In genomic region chr1:65179634-65180249, GRCm38 (mm10) we compare ENCODE assay signal across 8 mouse cellular contexts. TPM values are rescaled to one million over a fixed set of nuclear protein-coding genes. Genes with fewer than 3 reads are reported as not detected.
A peak's percentile ranks its signal among the peaks of the same experiment; 100 is the strongest.
DNase-seq lines count a peak whose midpoint lies in the region; ATAC-seq and TF ChIP-seq lines count a peak whose summit lies in the region.

No protein-coding gene starts in this region.

- no peaks in the 10 kb centered on the region for H3K27me3 ChIP-seq in cerebellum, adult 2 months (ENCODE audit: control insufficient read depth, insufficient read depth, low read length)
- no peaks in the 10 kb centered on the region for H3K27me3 ChIP-seq in forebrain, embryonic 15.5 days
- no peaks in the 10 kb centered on the region for H3K27me3 ChIP-seq in limb, embryonic 10.5 days (ENCODE audit: low read depth, poor library complexity, severe bottlenecking)
- no peaks in the 10 kb centered on the region for H3K27me3 ChIP-seq in midbrain, embryonic 11.5 days (ENCODE audit: control insufficient read depth, insufficient read depth, low read length)

- H3K4me1 ChIP-seq in cerebellum, adult 2 months (ENCODE audit: control insufficient read depth, insufficient read depth, low read length), result no peaks in the 10 kb centered on the region
- peaks cover 35% of the 10 kb centered on the region for H3K4me1 ChIP-seq in forebrain, embryonic 15.5 days
- H3K4me1 ChIP-seq in limb, embryonic 10.5 days, result peaks cover 11% of the 10 kb centered on the region; the same call in 1 of the 2 replicates
- peaks cover 14% of the 10 kb centered on the region for H3K4me1 ChIP-seq in midbrain, embryonic 11.5 days (ENCODE audit: control insufficient read depth, insufficient read depth, low read length)

- DNase-seq in left cerebral cortex, adult 11 months (ENCODE audit: low spot score), result peak; percentile 59
- no peak for DNase-seq in left cerebral cortex, adult 8-10 months (ENCODE audit: low spot score in 2 of 2)
- DNase-seq in cerebellum, adult 2 months, result peak; percentile 29 to 68
- DNase-seq in hindlimb bud, embryonic 11.5 days (ENCODE audit: extremely low spot score, low read depth, low spot score), result peak; percentile 76
- DNase-seq in limb, embryonic 10.5 days (ENCODE audit: low spot score), result peak; percentile 44
- DNase-seq in midbrain, embryonic 11.5 days (ENCODE audit: low spot score, missing footprints), result peak; percentile 97
- peak; percentile 70 to 86 for DNase-seq in spleen, postnatal 4 days (ENCODE audit: low spot score in 2 of 2)

- H3K4me2 ChIP-seq in forebrain, embryonic 15.5 days (replicated peaks), result peak overlapping the region; percentile 71
- peak overlapping the region; percentile 54 for H3K4me2 ChIP-seq in midbrain, embryonic 11.5 days

- 1% methylated on average over 11 of the region's 11 CpGs for WGBS in cerebellum, adult 2 months
- WGBS in forebrain, embryonic 15.5 days, result 4% methylated on average over 11 of the region's 11 CpGs
- WGBS in limb, embryonic 10.5 days, result 8% methylated on average over 11 of the region's 11 CpGs
- WGBS in midbrain, embryonic 11.5 days, result 5% methylated on average over 11 of the region's 11 CpGs

- no peaks in the 10 kb centered on the region for H3K9me3 ChIP-seq in forebrain, embryonic 15.5 days
- no peaks in the 10 kb centered on the region for H3K9me3 ChIP-seq in limb, embryonic 10.5 days (replicated peaks)
- H3K9me3 ChIP-seq in midbrain, embryonic 11.5 days (ENCODE audit: control insufficient read depth, low read length), result no peaks in the 10 kb centered on the region

- H3K36me3 ChIP-seq in forebrain, embryonic 15.5 days, result no peaks in the 10 kb centered on the region
- H3K36me3 ChIP-seq in limb, embryonic 10.5 days, result peaks cover 1% of the 10 kb centered on the region
- no peaks in the 10 kb centered on the region for H3K36me3 ChIP-seq in midbrain, embryonic 11.5 days (ENCODE audit: control insufficient read depth, insufficient read depth, low read length)

- H3K4me3 ChIP-seq in cerebellum, adult 2 months (replicated peaks; ENCODE audit: insufficient read depth, low read depth, low read length), result peak overlapping the region; percentile 76
- H3K4me3 ChIP-seq in forebrain, embryonic 15.5 days, result peak overlapping the region; percentile 88
- peak overlapping the region; percentile 82 for H3K4me3 ChIP-seq in limb, embryonic 10.5 days
- peak overlapping the region; percentile 58 for H3K4me3 ChIP-seq in midbrain, embryonic 11.5 days (ENCODE audit: low read depth, low read length)

- H3K27ac ChIP-seq in cerebellum, adult 2 months (ENCODE audit: insufficient read depth, low read length), result no peak overlapping the region
- peak overlapping the region; percentile 99 for H3K27ac ChIP-seq in forebrain, embryonic 15.5 days (replicated peaks)
- peak overlapping the region; percentile 95 for H3K27ac ChIP-seq in limb, embryonic 10.5 days
- peak overlapping the region; percentile 79 for H3K27ac ChIP-seq in midbrain, embryonic 11.5 days (ENCODE audit: low read depth, low read length)

- H3K9ac ChIP-seq in forebrain, embryonic 15.5 days (replicated peaks), result peak overlapping the region; percentile 95
- H3K9ac ChIP-seq in midbrain, embryonic 11.5 days (ENCODE audit: low read length), result peak overlapping the region; percentile 87; the same call in 1 of the 2 replicates

- no peak for ATAC-seq in forebrain, embryonic 15.5 days (replicated peaks)
- ATAC-seq in midbrain, embryonic 11.5 days (ENCODE audit: low FRiP score), result peak; percentile 0; the same call in 1 of the 2 replicates

- no peak; the same call in 1 of the 2 replicates for TF ChIP-seq CTCF in cerebellum, adult 2 months (IDR thresholded peaks at IDR 0.05; ENCODE audit: borderline replicate concordance, insufficient read depth, low read depth, low read length)

- TF ChIP-seq POLR2A in cerebellum, adult 2 months (IDR thresholded peaks at IDR 0.05; ENCODE audit: borderline replicate concordance, insufficient read depth, low read length), result no peak

RNA-seq across cellular contexts. Expression of gene Idh1, which starts 6.6 kb away (rescaled TPM):
- total RNA-seq in left cerebral cortex, adult 8-10 months (2022), result 10 to 100 TPM; 45.9 to 54.9 (median 47.3) TPM
- 33.2 and 35.3 TPM in 2 replicates for polyA plus RNA-seq in cerebellum, adult 2 months (2012; rRNA removed)
- 450 and 468 TPM in 2 replicates for polyA plus RNA-seq in forebrain, embryonic 15.5 days (2015; fragmentation: Nextera tagmentation; extraction: Ambion mirVana)
- polyA plus RNA-seq in limb, embryonic 10.5 days (2016; fragmentation: Nextera tagmentation; extraction: Ambion mirVana), result 147 and 173 TPM in 2 replicates
- 433 and 472 TPM in 2 replicates for polyA plus RNA-seq in midbrain, embryonic 11.5 days (2014; fragmentation: Nextera tagmentation; extraction: Ambion mirVana)

RNA-seq across cellular contexts. Expression of gene Pikfyve, which starts 6.7 kb away (rescaled TPM):
- 10 to 100 TPM; 46.0 to 56.0 (median 49.4) TPM for total RNA-seq in left cerebral cortex, adult 8-10 months (2022)
- 12.9 and 14.3 TPM in 2 replicates for polyA plus RNA-seq in cerebellum, adult 2 months (2012; rRNA removed)
- polyA plus RNA-seq in forebrain, embryonic 15.5 days (2015; fragmentation: Nextera tagmentation; extraction: Ambion mirVana), result 14.3 and 16.5 TPM in 2 replicates
- 13.1 and 13.2 TPM in 2 replicates for polyA plus RNA-seq in limb, embryonic 10.5 days (2016; fragmentation: Nextera tagmentation; extraction: Ambion mirVana)
- polyA plus RNA-seq in midbrain, embryonic 11.5 days (2014; fragmentation: Nextera tagmentation; extraction: Ambion mirVana), result 17.1 and 20.1 TPM in 2 replicates

RNA-seq across cellular contexts. Expression of gene D630023F18Rik, which starts 56.7 kb away (rescaled TPM):
- 1 to 10 TPM; 5.6 to 7.6 (median 6.1) TPM for total RNA-seq in left cerebral cortex, adult 8-10 months (2022)
- 2.2 and 3.1 TPM in 2 replicates for polyA plus RNA-seq in cerebellum, adult 2 months (2012; rRNA removed)
- polyA plus RNA-seq in forebrain, embryonic 15.5 days (2015; fragmentation: Nextera tagmentation; extraction: Ambion mirVana), result 0.86 and 0.98 TPM in 2 replicates
- polyA plus RNA-seq in limb, embryonic 10.5 days (2016; fragmentation: Nextera tagmentation; extraction: Ambion mirVana), result 0.35 and 0.50 TPM in 2 replicates
- 0.22 TPM in 1 of 2 replicates, not detected in the other for polyA plus RNA-seq in midbrain, embryonic 11.5 days (2014; fragmentation: Nextera tagmentation; extraction: Ambion mirVana)

Comparison
In these comparisons a context has a peak if more than half of its experiments do, and no peak if none do; other contexts are left out.
1. DNase-seq: peak in left cerebral cortex, adult 11 months (single experiment), cerebellum, adult 2 months (2 of 2), hindlimb bud, embryonic 11.5 days (single experiment), limb, embryonic 10.5 days (single experiment), midbrain, embryonic 11.5 days (single experiment) and spleen, postnatal 4 days (2 of 2); none in left cerebral cortex, adult 8-10 months (0 of 2).
2. Peak in every context shown above with its lines, with median percentiles within 50 percentile points of each other: H3K4me3 ChIP-seq.